Mouse (Mus musculus): ENCODE measurements around the gene Tmc5. TPM values are rescaled to one million over a fixed set of nuclear protein-coding genes. Genes with fewer than 3 reads are reported as not detected.

The Tmc5 gene
- 0.22 and 0.51 TPM in 2 replicates for polyA plus RNA-seq (2016; fragmentation: Nextera tagmentation; extraction: Ambion mirVana)

DNA sequence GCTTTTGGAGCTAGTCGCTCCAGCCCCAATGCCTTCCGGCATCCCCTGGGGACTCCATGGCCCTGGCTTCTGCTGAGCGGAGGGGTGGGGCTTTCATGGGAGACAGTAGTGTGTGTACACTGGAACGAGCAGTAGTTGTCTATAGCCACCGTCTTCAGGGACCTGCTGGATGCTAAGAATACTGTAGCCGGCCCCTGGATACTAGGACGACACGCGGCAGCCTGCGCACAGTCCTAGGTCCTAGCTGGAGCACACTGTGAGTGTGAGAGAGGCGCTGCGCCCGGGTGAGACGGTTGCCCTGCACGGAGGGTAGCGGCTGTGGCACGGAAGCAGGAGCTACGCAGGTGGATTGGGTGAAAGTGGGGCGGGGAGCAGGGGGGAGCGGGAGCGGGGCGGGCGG, at the start of gene Tmc5:
TSS of gene Tmc5 (plus strand) at position 97 of the 400 bp plus-strand sequence.
- peak within 1 kb of the TSS; percentile 50 for H3K4me3 ChIP-seq
- peaks cover 34% of the 10 kb centered on the region for H3K27me3 ChIP-seq (ENCODE audit: insufficient read depth, poor library complexity, severe bottlenecking)
- peak within 1 kb of the TSS; percentile 74 for H3K27ac ChIP-seq
- 2% methylated on average over 23 of the region's 23 CpGs for WGBS
- peak; percentile 32 for DNase-seq (ENCODE audit: low spot score)
- H3K36me3 ChIP-seq = no peaks in the 10 kb centered on the region
- H3K4me1 ChIP-seq (replicated peaks) = peaks cover 56% of the 10 kb centered on the region
- H3K9me3 ChIP-seq = no peaks in the 10 kb centered on the region

DNA sequence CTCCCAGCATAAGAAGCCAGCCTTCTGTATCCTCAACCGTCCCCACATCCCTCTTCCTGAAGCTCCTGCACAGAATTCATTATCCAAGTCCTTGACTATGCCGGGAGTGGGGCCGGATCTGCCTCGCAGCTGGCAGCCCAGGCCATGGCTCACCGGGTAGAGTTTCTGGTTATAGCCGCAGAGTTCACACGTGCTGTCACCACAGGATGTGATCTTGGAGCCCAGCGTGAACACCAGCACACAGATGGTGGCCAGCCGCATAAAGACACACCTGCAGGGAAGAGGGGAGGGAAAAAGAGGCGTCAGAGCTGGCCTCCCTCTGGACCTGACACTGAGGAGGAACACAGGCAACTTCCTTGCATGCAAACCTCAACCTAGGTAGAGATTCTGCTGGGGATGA, 49.6 kb upstream of the Tmc5 start:
- Histone ChIP-seq H3K9me3 (0 out of 2 replicates have a peak, but pooled peaks cover 2% of the 10 kb centered on the region), H3K4me1 (replicated peaks) (0 out of 2 replicates have a peak, but pooled peaks cover 2% of the 10 kb centered on the region), H3K4me3 (no peak overlapping the region), H3K36me3 (peaks cover 76% of the 10 kb centered on the region), H3K27ac (no peak overlapping the region), H3K27me3 (ENCODE audit: insufficient read depth, poor library complexity, severe bottlenecking) (no peaks in the 10 kb centered on the region)
- no peak for DNase-seq (ENCODE audit: low spot score)
- WGBS = 76% methylated on average over 10 of the region's 10 CpGs

DNA sequence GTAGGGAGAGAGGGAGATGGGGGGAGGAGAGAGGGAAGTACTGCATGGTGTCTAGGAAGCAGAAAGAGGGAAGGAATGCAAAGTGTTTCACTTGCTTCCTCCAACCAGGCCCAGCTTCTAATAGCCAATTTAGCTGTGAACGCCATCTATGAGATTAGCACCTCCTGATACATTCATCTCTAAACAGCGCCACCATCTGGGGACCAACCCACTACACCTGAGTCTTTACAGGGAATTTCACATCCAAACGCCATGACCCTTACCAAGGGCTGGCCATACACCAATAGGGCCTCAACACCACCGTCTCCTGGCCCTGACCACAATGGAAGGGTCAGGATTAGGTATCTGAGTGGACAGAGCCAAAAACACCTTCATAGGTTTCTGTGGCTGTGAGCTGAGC, 43.2 kb upstream of the Tmc5 start:
- H3K4me1 ChIP-seq (replicated peaks) = no peaks in the 10 kb centered on the region
- no peaks in the 10 kb centered on the region for H3K27me3 ChIP-seq (ENCODE audit: insufficient read depth, poor library complexity, severe bottlenecking)
- 0 out of 2 replicates have a peak, but pooled peaks cover 4% of the 10 kb centered on the region for H3K9me3 ChIP-seq
- H3K36me3 ChIP-seq = peaks cover 93% of the 10 kb centered on the region
- no peak overlapping the region for H3K4me3 ChIP-seq
- 73% methylated on average over 4 of the region's 4 CpGs for WGBS
- no peak overlapping the region for H3K27ac ChIP-seq
- DNase-seq (ENCODE audit: low spot score) = no peak

DNA sequence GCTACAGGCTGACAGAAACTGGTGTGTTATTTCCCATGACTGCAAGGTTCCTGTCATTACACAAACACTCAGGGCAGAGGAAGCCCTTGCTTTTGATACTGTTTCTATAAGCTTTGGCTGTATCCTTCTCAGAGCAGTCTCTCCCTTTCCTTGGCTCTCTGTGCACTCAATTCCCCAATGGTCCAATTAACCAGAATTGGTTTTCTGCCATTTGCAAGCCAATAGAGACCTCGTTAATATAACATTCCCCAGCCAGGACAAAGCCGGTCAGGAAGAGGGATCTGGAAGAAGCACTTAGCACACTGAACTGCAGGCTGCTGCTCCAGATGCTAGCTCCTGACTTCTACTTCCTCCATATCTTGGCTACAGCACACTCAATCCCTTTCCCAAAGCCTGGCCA, 42.8 kb upstream of the Tmc5 start:
- H3K36me3 ChIP-seq = peaks cover 92% of the 10 kb centered on the region
- no peaks in the 10 kb centered on the region for H3K4me1 ChIP-seq (replicated peaks)
- H3K4me3 ChIP-seq = no peak overlapping the region
- 0 out of 2 replicates have a peak, but pooled peaks cover 4% of the 10 kb centered on the region for H3K9me3 ChIP-seq
- 88% methylated on average over 2 of the region's 2 CpGs for WGBS
- no peak overlapping the region for H3K27ac ChIP-seq
- no peak for DNase-seq (ENCODE audit: low spot score)
- no peaks in the 10 kb centered on the region for H3K27me3 ChIP-seq (ENCODE audit: insufficient read depth, poor library complexity, severe bottlenecking)

DNA sequence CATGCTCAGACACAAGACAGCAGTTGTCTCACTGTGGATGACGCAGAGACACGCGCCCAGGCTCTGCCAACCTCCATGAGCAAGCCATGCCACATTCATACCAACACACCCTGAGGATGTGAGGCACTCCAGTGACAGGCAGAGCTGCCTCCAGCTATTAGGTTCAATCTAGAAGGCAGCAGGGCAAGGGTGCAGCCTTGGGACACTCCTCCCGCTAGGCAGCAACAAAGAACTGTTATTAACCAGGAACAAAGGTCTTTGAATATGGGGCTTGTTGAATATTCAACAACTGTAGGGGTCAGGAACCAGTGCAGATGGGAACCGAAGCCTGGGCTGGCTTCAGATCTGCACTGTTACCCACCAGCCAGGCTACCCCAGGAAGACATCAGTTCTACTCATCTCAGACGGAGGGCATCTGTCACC, 28.0 kb upstream of the Tmc5 start:
- H3K4me1 ChIP-seq (replicated peaks) = peaks cover 35% of the 10 kb centered on the region
- DNase-seq (ENCODE audit: low spot score) = peak; percentile 60
- no peaks in the 10 kb centered on the region for H3K27me3 ChIP-seq (ENCODE audit: insufficient read depth, poor library complexity, severe bottlenecking)
- no peak overlapping the region for H3K4me3 ChIP-seq
- H3K36me3 ChIP-seq = peaks cover 32% of the 10 kb centered on the region
- H3K9me3 ChIP-seq = no peaks in the 10 kb centered on the region
- H3K27ac ChIP-seq = peak overlapping the region; percentile 81
- 42% methylated on average over 6 of the region's 6 CpGs for WGBS

DNA sequence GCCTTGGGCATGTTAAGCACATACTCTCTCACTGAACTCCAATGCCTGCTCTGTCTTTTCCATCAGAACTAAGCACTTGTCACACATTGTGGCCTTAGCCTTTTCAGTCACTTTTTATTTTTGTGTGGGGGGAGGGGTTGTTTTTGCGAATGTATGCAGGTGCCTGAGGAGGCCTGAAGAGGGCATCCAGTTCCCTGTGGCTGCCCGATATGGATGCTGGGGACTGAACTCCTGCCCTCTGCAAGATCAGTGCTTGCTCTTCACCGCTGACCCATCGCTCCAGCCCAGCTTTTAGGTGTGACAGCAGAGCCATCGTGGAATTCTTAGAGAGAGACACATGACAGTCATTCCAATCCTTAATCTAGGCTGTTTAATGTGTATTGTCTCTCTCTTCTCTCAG, 25.7 kb upstream of the Tmc5 start:
- DNase-seq (ENCODE audit: low spot score) = no peak
- H3K27ac ChIP-seq = peak overlapping the region; percentile 26; the same call in 1 of the 2 replicates
- 57% methylated on average over 5 of the region's 5 CpGs for WGBS
- no peaks in the 10 kb centered on the region for H3K27me3 ChIP-seq (ENCODE audit: insufficient read depth, poor library complexity, severe bottlenecking)
- H3K36me3 ChIP-seq = peaks cover 19% of the 10 kb centered on the region
- no peak overlapping the region for H3K4me3 ChIP-seq
- H3K4me1 ChIP-seq (replicated peaks) = peaks cover 38% of the 10 kb centered on the region
- H3K9me3 ChIP-seq = no peaks in the 10 kb centered on the region

DNA sequence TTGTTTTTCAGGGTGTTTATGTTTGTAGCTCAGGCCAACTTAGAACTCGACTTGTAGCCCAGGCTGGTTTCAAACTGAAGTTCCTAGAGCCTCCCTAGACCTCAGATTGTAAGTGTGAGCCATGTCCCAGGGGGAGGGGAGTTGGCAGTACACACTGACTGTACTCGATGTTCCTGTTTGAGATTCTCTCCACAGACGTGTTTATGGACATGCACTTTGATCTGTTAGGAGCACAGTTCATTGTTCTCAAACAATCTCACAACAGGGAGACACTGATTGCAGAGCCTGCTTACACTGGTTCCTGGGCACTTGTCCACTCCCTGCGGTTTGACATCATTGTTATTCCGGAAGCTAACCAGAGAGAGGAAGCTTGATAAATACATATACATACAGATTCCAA, 25.1 kb upstream of the Tmc5 start:
- no peaks in the 10 kb centered on the region for H3K27me3 ChIP-seq (ENCODE audit: insufficient read depth, poor library complexity, severe bottlenecking)
- WGBS = 44% methylated on average over 5 of the region's 5 CpGs
- H3K27ac ChIP-seq = no peak overlapping the region
- DNase-seq (ENCODE audit: low spot score) = no peak
- H3K9me3 ChIP-seq = no peaks in the 10 kb centered on the region
- H3K4me1 ChIP-seq (replicated peaks) = peaks cover 43% of the 10 kb centered on the region
- no peak overlapping the region for H3K4me3 ChIP-seq
- H3K36me3 ChIP-seq = peaks cover 19% of the 10 kb centered on the region

DNA sequence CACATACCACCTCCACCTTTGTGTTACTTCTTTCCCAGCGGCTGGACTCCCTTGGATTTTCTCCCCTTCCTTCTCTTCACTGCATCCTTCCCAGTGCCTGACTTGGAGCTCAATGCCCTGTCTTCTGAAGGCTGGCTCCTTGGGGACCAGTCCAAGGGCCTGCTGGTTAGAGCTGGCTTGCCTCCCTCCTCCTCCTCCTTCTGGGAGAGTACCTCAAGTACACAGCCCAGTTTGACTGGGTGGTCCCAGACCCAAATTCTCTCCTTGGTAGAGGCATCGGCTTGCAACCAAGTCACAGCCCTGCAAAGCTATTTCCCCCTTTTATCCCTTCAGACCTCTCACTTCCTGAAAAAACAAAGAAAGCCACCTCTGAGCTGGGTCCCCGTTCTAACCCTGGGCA, 18.8 kb upstream of the Tmc5 start:
- H3K9me3 ChIP-seq = peaks cover 19% of the 10 kb centered on the region; the same call in 1 of the 2 replicates
- 69% methylated on average over 3 of the region's 3 CpGs for WGBS
- peak overlapping the region; percentile 75 for H3K27ac ChIP-seq
- DNase-seq (ENCODE audit: low spot score) = no peak
- H3K4me3 ChIP-seq = no peak overlapping the region
- peaks cover 39% of the 10 kb centered on the region for H3K4me1 ChIP-seq (replicated peaks)
- peaks cover 46% of the 10 kb centered on the region for H3K36me3 ChIP-seq
- no peaks in the 10 kb centered on the region for H3K27me3 ChIP-seq (ENCODE audit: insufficient read depth, poor library complexity, severe bottlenecking)

DNA sequence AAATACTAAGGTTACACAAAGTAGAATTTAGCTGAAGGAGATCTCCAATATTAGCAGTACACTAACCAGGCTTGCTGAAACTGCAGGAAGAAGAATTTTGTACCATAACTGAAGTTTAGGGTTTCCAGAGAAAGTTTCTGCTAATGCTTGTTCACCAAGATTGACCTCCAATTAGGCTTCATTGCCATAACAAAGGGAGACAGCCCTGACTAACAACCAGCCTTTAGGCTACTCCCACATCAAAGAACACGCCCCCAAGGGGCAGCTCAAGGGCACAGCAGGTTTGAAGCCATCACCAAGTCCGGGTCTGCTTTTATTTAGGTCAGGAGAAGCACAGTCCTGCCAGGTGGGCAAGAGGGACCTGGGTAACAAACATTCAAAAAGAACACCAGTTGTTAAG, 17.2 kb upstream of the Tmc5 start:
- H3K4me1 ChIP-seq (replicated peaks) = peaks cover 52% of the 10 kb centered on the region
- WGBS = 79% methylated on average over 2 of the region's 2 CpGs
- H3K27me3 ChIP-seq (ENCODE audit: insufficient read depth, poor library complexity, severe bottlenecking) = no peaks in the 10 kb centered on the region
- no peak overlapping the region for H3K27ac ChIP-seq
- H3K4me3 ChIP-seq = no peak overlapping the region
- DNase-seq (ENCODE audit: low spot score) = no peak
- H3K9me3 ChIP-seq = peaks cover 19% of the 10 kb centered on the region; the same call in 1 of the 2 replicates
- H3K36me3 ChIP-seq = peaks cover 34% of the 10 kb centered on the region

DNA sequence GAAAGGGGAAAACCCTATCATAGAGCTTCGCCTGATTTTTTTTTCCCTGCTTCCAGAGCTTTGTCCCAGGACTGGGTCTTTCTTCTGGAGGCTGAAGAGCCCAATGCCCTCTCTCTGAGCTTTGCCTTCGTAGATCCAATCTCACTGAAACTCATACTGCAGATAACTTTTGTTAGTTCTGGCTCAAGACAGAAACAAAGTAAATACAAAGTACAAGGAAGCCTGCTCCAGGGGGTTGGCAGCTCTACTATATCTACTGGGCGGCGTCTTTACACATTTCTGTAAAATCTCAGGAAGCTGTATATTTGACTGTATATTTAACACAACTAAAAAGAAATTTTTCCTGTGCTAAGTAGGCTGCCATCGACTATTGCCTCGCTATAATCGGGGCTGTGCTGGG, 13.3 kb upstream of the Tmc5 start:
- no peak for DNase-seq (ENCODE audit: low spot score)
- H3K36me3 ChIP-seq = peaks cover 33% of the 10 kb centered on the region
- H3K4me3 ChIP-seq = peak overlapping the region; percentile 79
- H3K27me3 ChIP-seq (ENCODE audit: insufficient read depth, poor library complexity, severe bottlenecking) = no peaks in the 10 kb centered on the region
- peak overlapping the region; percentile 95 for H3K27ac ChIP-seq
- H3K9me3 ChIP-seq = peaks cover 19% of the 10 kb centered on the region; the same call in 1 of the 2 replicates
- peaks cover 33% of the 10 kb centered on the region for H3K4me1 ChIP-seq (replicated peaks)
- 15% methylated on average over 7 of the region's 7 CpGs for WGBS

DNA sequence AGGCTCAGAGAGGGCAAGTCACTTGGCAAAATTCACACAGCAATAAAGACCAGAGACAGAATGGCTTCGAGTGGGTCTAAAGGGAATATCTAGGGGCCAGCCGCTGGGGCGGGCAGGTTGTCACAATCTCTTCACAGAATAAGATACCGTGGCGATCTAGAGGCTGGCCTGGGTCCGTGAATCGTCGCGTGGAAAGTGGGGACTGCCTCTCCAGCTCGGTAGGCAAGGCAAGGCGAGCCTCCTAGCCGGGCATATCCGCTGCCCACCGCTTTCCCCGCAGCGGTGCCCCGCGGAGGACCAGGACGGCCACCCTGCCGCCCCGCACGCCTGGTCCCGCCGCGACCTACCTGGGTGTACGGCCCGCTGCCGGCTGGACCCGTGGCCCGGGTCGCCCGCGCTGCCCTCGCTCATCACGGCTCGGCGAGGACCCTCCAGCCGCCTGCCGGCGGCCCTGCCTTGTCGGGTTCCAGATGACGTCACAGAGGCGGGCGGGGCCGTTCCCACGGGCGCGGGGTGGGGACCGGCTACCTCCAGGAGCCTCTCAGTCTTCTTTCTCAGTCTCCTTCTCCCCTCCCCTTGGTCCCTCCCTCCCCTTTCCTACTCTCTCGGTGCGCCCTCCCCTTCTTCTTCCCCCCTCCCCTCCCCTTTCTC, 12.7 kb upstream of the Tmc5 start, which contains the start of gene Tmc7:
TSS of gene Tmc7 (minus strand) at position 480 of the 651 bp plus-strand sequence.
- peak within 1 kb of the TSS; percentile 95 for H3K27ac ChIP-seq
- H3K4me1 ChIP-seq (replicated peaks) = peaks cover 29% of the 10 kb centered on the region
- peaks cover 18% of the 10 kb centered on the region; the same call in 1 of the 2 replicates for H3K9me3 ChIP-seq
- H3K27me3 ChIP-seq (ENCODE audit: insufficient read depth, poor library complexity, severe bottlenecking) = no peaks in the 10 kb centered on the region
- peak within 1 kb of the TSS; percentile 79 for H3K4me3 ChIP-seq
- peak; percentile 88 for DNase-seq (ENCODE audit: low spot score)
- peaks cover 27% of the 10 kb centered on the region for H3K36me3 ChIP-seq
- WGBS = 1% methylated on average over 51 of the region's 51 CpGs

DNA sequence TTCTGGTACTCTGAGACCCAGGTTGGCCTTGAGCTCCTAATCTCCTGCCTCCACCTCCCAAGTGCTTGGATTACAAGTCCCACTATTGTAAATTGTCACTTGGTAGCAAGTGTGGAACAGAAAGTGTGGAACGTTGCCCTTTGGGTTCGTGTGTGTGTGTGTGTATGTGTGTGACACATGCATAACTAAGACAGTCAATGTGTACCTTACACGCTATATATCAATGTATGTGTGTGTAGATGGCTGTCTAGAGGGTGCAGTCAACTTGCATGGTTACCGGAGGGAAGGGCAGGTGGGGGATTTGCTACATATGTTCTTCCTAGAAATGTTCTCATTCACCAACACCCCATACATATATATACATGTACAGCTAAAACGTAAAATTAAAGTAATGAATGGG, 12.2 kb upstream of the Tmc5 start:
- Histone ChIP-seq H3K9me3 (peaks cover 13% of the 10 kb centered on the region; the same call in 1 of the 2 replicates), H3K4me1 (replicated peaks) (peaks cover 29% of the 10 kb centered on the region), H3K27ac (peak overlapping the region; percentile 95), H3K4me3 (peak overlapping the region; percentile 79), H3K27me3 (ENCODE audit: insufficient read depth, poor library complexity, severe bottlenecking) (no peaks in the 10 kb centered on the region), H3K36me3 (peaks cover 22% of the 10 kb centered on the region)
- 75% methylated on average over 5 of the region's 5 CpGs for WGBS
- no peak for DNase-seq (ENCODE audit: low spot score)

DNA sequence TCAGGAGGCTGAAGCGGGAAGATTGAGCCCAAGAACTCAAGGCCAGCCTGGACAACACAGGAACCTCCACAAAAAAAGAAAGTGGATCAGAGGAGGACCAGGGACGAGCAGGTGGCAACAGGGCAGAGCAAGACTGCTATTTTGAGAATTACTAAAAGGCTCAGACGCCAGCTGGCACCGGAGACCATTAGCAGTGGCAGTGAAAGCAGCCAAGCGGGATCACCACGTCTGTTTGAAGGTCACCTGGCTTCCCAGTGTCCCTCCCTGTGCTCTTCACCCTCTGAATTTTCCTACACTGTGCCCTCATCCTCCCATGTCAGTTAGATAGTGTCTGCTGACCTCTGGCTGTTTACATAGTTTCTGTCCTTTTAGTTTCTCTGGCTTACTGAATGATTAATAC, 11.2 kb upstream of the Tmc5 start:
- Histone ChIP-seq H3K4me3 (no peak overlapping the region), H3K27ac (no peak overlapping the region), H3K9me3 (peaks cover 3% of the 10 kb centered on the region; the same call in 1 of the 2 replicates), H3K4me1 (replicated peaks) (peaks cover 29% of the 10 kb centered on the region), H3K36me3 (peaks cover 12% of the 10 kb centered on the region), H3K27me3 (ENCODE audit: insufficient read depth, poor library complexity, severe bottlenecking) (no peaks in the 10 kb centered on the region)
- DNase-seq (ENCODE audit: low spot score) = no peak
- 79% methylated on average over 6 of the region's 6 CpGs for WGBS

All from hindbrain, embryonic 10.5 days (tissue).